Mouse (Mus musculus) spleen, postnatal 4 days (tissue): ENCODE data around the gene Olfr224.

ENCODE experiments used
- DNase-seq, 2 experiments: peaks; one replicate each; pipeline ENCODE4 v3.0.0; 2022; ENCODE audit warnings: low spot score in 2 of 2

Olfr224 gene

DNA sequence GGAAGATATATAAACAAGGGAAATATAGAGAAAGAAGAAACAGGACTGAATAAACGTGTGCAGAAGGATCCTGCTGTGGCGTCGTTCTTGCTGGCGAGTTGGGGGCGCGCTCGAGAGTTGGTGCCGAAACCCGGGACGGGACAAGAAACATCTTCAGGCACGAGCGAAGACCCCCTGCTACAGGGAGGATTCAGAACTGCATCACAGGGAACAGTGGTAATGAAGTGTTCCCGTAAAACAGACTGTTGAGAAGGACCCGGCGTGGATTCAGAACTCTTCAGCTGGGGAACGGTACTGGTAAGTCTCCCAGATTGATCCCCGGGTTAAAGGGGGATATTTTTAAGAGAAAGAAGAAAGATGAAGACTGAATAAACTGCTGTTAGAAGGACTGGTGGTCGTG, 51.4 kb downstream of the Olfr224 start:
- peak; percentile 87 to 98 for DNase-seq
